Mouse (Mus musculus): ENCODE results near the gene Zwilch. TPM values are rescaled to one million over a fixed set of nuclear protein-coding genes. Genes with fewer than 3 reads are reported as not detected.
A peak's percentile ranks its signal among the peaks of the same experiment; 100 is the strongest.

Gene Zwilch
- total and polyA plus RNA-seq, 3 experiments = 0.55 to 5.4 (median 2.1) TPM

- DNase-seq = peak; percentile 19
Measured at GRCm38 (mm10) chr9:64105301-64105700, 67.6 kb downstream of the Zwilch start.

DNA sequence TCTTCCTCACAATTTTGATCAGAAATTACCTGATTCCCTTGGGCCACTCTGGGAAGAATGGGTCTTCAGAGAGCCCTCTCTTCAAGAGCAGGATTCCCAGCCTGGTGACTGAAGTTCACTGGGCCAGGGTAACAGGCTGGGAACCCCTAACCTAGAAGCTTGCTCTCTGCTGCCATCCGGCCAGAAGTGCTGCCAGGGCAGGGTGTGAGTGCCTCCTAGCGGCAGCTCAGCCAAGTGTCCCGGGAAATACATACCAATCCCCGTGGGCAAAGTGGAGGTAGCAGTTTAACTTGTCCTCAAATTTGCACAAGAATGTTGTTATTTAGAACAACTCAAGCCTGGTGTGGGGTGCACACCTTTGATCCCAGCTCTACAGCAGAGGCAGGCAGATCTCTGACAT lies 72.5 kb downstream of the Zwilch start:
- peak; percentile 81 for DNase-seq

DNA sequence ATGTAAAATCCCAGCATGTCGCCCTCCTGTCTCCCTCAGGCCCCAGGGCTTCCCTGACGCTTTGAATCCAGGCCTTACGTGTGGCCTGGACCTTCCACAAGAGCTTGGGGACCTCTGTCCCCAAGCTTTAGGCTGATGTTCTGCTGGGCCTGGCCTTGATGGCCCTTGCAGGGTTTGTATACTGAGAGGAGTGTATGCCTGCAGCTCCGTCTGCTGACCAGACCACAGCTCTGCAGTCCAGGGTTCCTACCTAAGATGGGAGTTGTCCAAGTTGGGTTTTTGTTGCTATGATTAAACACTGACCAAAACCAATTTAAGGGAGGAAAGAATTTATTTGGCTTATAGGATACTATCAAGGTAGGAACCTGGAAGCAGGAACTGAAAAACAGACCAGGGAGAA lies 74.6 kb downstream of the Zwilch start:
- no peak for DNase-seq

DNA sequence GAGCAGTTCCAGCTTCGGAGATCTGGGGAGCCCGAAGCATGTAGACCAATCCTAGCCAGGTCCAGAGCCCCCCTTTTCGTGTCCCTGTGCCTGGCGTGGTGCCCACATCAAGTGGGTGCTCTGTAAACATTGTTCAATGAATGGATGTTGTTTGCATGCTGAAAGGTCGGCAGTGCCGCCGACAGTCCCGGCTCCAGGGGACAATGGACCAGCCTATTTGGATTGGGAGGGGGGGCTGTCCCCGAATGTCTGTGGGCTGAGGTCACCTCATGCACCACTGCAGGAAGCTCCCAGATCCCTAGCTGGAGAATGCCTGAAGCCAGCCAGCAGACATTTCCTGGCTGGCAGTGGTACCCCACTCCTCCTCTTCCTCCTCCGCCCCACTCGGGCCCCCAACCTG lies 78.8 kb downstream of the Zwilch start:
- no peak for DNase-seq

DNA sequence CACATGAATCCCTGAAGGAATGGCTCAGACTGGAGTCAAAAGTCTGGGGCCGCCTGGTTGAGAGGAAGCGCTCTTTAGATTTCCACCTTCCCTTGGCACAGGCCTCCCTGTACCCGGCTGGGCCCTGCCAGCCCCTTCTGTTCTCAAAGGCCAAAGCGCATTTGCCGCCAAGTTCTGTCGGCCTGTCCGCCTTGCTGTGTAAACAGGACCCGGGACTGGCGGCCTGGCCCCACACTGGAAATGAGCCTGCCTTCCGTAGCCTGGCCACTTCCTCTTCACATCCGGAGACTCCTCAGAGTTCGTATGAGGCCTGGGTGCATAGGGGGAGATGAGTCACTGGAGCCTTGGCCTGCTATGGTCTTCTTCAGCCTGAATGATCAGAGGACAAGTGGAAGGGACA lies 83.9 kb downstream of the Zwilch start:
- DNase-seq = peak; percentile 66

- no peak for DNase-seq
Measured at GRCm38 (mm10) chr9:64088346-64088745, 84.6 kb downstream of the Zwilch start.

GRCm38 (mm10) chr9:64087461-64088235 lies 85.3 kb downstream of the Zwilch start:
- peak; percentile 73 for DNase-seq

Other genes starting within 250 kb of the Zwilch start
- gene Smad6, start 151.0 kb downstream of the Zwilch start, total RNA-seq (2021) = 10 to 100 TPM in 1 of 2 experiments, 1 to 10 TPM in 1; 6.0 to 12.9 TPM
- gene Smad6, start 151.0 kb downstream of the Zwilch start, polyA plus RNA-seq (2012; rRNA removed) = 43.4 and 52.4 TPM in 2 replicates
- under 1 TPM; 0.55 to 0.72 TPM for gene Lctl, start 56.0 kb downstream of the Zwilch start, total RNA-seq (2021)
- 6.9 and 10.6 TPM in 2 replicates for gene Lctl, start 56.0 kb downstream of the Zwilch start, polyA plus RNA-seq (2012; rRNA removed)
- gene Rpl4, start 271 bp upstream of the Zwilch start, total RNA-seq (2021) = 1,000 to 10,000 TPM in 1 of 2 experiments, 100 to 1,000 TPM in 1; 966 to 1,016 TPM
- gene Rpl4, start 271 bp upstream of the Zwilch start, polyA plus RNA-seq (2012; rRNA removed) = 83.8 and 120 TPM in 2 replicates
- 10 to 100 TPM; 26.0 to 28.5 TPM for gene Snapc5, start 6.2 kb upstream of the Zwilch start, total RNA-seq (2021)
- gene Snapc5, start 6.2 kb upstream of the Zwilch start, polyA plus RNA-seq (2012; rRNA removed) = 2.1 and 2.2 TPM in 2 replicates
- gene Uchl4, start 62.1 kb upstream of the Zwilch start, total RNA-seq (2021) = 1 to 10 TPM; 1.8 to 2.2 TPM
- not detected in 2 replicates for gene Uchl4, start 62.1 kb upstream of the Zwilch start, polyA plus RNA-seq (2012; rRNA removed)
- gene Map2k1, start 80.5 kb upstream of the Zwilch start, total RNA-seq (2021) = 100 to 1,000 TPM in 1 of 2 experiments, 10 to 100 TPM in 1; 64.3 to 103 TPM
- 29.1 and 34.1 TPM in 2 replicates for gene Map2k1, start 80.5 kb upstream of the Zwilch start, polyA plus RNA-seq (2012; rRNA removed)
- 10 to 100 TPM; 10.2 to 27.9 TPM for gene Tipin, start 108.5 kb upstream of the Zwilch start, total RNA-seq (2021)
- 0.19 and 0.48 TPM in 2 replicates for gene Tipin, start 108.5 kb upstream of the Zwilch start, polyA plus RNA-seq (2012; rRNA removed)
- gene Dis3l, start 168.2 kb upstream of the Zwilch start, total RNA-seq (2021) = 10 to 100 TPM; 21.7 to 22.4 TPM
- gene Dis3l, start 168.2 kb upstream of the Zwilch start, polyA plus RNA-seq (2012; rRNA removed) = 42.8 and 47.8 TPM in 2 replicates
- 1 to 10 TPM in 1 of 2 experiments, under 1 TPM in 1; 0.43 to 1.2 TPM for gene Megf11, start 212.5 kb upstream of the Zwilch start, total RNA-seq (2021)
- 1.2 and 1.7 TPM in 2 replicates for gene Megf11, start 212.5 kb upstream of the Zwilch start, polyA plus RNA-seq (2012; rRNA removed)